8 mouse cellular contexts compared by ENCODE assay signal in the genomic region with DNA sequence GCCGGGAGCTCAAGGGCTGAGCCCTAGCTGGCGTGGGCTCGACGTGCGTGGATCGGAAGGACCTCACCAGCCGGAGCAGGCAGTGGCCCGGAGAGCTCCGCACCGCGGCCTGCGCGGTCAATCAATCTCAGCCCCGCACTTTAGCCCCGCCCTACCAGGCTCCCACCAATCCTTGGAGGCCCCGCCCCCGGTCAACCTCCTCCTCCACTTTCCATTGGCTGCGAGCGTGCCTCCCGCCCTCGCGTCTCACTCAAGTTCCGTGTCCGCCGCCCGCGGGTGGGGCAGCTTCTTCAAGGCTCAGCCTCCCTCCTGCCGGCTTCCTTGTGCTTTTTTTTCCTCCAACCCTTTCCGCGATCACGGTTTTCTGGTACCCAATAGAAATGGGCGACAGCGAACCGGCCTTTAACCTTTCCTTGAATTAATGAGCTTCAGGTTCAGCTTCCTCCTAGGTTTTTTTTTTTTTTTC. TPM values are rescaled to one million over a fixed set of nuclear protein-coding genes. Genes with fewer than 3 reads are reported as not detected.
A peak's percentile ranks its signal among the peaks of the same experiment; 100 is the strongest.
DNase-seq lines count a peak whose midpoint lies in the region; ATAC-seq and TF ChIP-seq lines count a peak whose summit lies in the region.

No protein-coding gene starts in this region.

- DNase-seq in ES-CJ7 (ENCODE audit: low read depth, low spot score), result peak; percentile 96
- peak; percentile 99 to 100 for DNase-seq in cerebellum, adult 18-20 months
- peak; percentile 96 for DNase-seq in forelimb bud, embryonic 11.5 days (ENCODE audit: low read depth, low spot score)
- peak; percentile 96 for DNase-seq in layer of hippocampus, adult 9-10 months (ENCODE audit: low spot score)
- peak; percentile 80 to 84 for DNase-seq in thymus, adult 18-20 months

- WGBS in lung, embryonic 15.5 days, result under 1% methylated on average over 29 of the region's 34 CpGs
- WGBS in olfactory bulb, adult 2 months, result under 1% methylated on average over 34 of the region's 34 CpGs

- H3K9me3 ChIP-seq in lung, embryonic 15.5 days, result no peaks in the 10 kb centered on the region

- ATAC-seq in hematopoietic stem cell, adult 5-6 weeks (replicated peaks in 1 of 2; ENCODE audit: insufficient read depth in 1 of 2, low FRiP score in 2 of 2, low TSS enrichment in 1 of 2, low read depth in 1 of 2, poor library complexity in 2 of 2, severe bottlenecking in 2 of 2), result peak; percentile 75 to 88
- peak; percentile 95 for ATAC-seq in lung, embryonic 15.5 days (ENCODE audit: borderline replicate concordance, extremely low read depth, low FRiP score, low TSS enrichment)

- no peak for TF ChIP-seq CTCF in olfactory bulb, adult 2 months (IDR thresholded peaks at IDR 0.05; ENCODE audit: insufficient read depth, low read depth, low read length)

- peak overlapping the region; percentile 94 for H3K9ac ChIP-seq in lung, embryonic 15.5 days

- peak; percentile 89 for TF ChIP-seq POLR2A in olfactory bulb, adult 2 months (IDR thresholded peaks at IDR 0.05; ENCODE audit: insufficient read depth, low read depth, low read length)

- H3K4me3 ChIP-seq in lung, embryonic 15.5 days, result peak overlapping the region; percentile 96
- peak overlapping the region; percentile 79 for H3K4me3 ChIP-seq in olfactory bulb, adult 2 months (ENCODE audit: insufficient read depth, low read depth, low read length)

- H3K27ac ChIP-seq in lung, embryonic 15.5 days, result peak overlapping the region; percentile 92
- peak overlapping the region; percentile 65 for H3K27ac ChIP-seq in olfactory bulb, adult 2 months (ENCODE audit: insufficient read depth, low read depth, low read length)

- H3K4me2 ChIP-seq in lung, embryonic 15.5 days, result peak overlapping the region; percentile 89

- H3K4me1 ChIP-seq in lung, embryonic 15.5 days, result peaks cover 41% of the 10 kb centered on the region
- H3K4me1 ChIP-seq in olfactory bulb, adult 2 months (ENCODE audit: control insufficient read depth, insufficient read depth, low read length), result peaks cover 12% of the 10 kb centered on the region

- no peaks in the 10 kb centered on the region for H3K36me3 ChIP-seq in lung, embryonic 15.5 days

- peaks cover 4% of the 10 kb centered on the region; the same call in 1 of the 2 replicates for H3K27me3 ChIP-seq in lung, embryonic 15.5 days

RNA-seq across cellular contexts. Expression of a gene that starts 4.4 kb away (rescaled TPM):
- 0.69 and 0.99 TPM in 2 replicates for total RNA-seq in hematopoietic stem cell, adult 5-6 weeks (2017)
- 13.5 and 14.6 TPM in 2 replicates for polyA plus RNA-seq in lung, embryonic 15.5 days (2015; fragmentation: Nextera tagmentation; extraction: Ambion mirVana)
- polyA plus RNA-seq in olfactory bulb, adult 2 months (2012; ENCODE audit: insufficient read depth, insufficient read length, low replicate concordance, missing spikeins), result not detected in 2 replicates

Comparison
In these comparisons a context has a peak if more than half of its experiments do, and no peak if none do; other contexts are left out.
1. Peak in every context shown above with its lines: DNase-seq, ATAC-seq, H3K4me3 ChIP-seq and H3K27ac ChIP-seq.